Mouse (Mus musculus) testis, adult 2 months (tissue): Measurements from ENCODE around the gene Ninl.

ENCODE experiments used
- CTCF ChIP-seq: fragments of 200-500 bp; IDR thresholded peaks from 2 replicates; pipeline ENCODE4 v1.5.1; 2012; ENCODE audit warnings: low read depth, mild to moderate bottlenecking, inconsistent platforms, low read length, moderate library complexity; ENCODE audit not compliant: control insufficient read depth, insufficient read depth, insufficient replicate concordance
- POLR2A ChIP-seq: fragments of 200-500 bp; IDR thresholded peaks from 2 replicates; pipeline ENCODE4 v1.6.1; 2012; ENCODE audit warnings: low read depth, mild to moderate bottlenecking, inconsistent platforms, low read length, moderate library complexity; ENCODE audit not compliant: control insufficient read depth

- no peak for TF ChIP-seq POLR2A
- no peak for TF ChIP-seq CTCF
Observed at GRCm38 (mm10) chr2:150895691-150896252, 143.4 kb downstream of the Ninl start.
